Mouse (Mus musculus): ENCODE data around the gene Slc6a16.

DNA sequence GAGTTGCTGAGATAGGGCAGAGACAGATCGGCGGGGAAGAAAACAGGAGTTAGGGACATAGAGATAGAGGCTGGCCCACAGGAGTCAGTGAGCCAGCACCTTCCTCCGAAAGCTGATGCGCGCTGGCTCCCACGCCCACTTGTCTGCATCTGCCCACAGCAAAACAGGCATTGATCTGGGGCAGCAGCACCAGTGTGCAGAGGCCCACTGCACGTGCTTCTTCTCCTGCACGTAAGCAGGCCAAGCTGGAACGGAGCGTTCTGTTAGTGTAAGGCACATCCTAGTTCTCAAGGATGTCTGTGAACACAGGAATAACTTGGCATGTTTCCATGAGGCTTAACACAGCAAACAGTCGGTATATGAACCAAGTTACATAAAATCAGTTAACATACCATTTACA lies 41.9 kb upstream of the Slc6a16 start:
- TF ChIP-seq CTCF (IDR thresholded peaks at IDR 0.05; ENCODE audit: borderline replicate concordance, extremely low read depth, insufficient read depth, insufficient read length) (no peak), POLR2A (IDR thresholded peaks at IDR 0.05; ENCODE audit: borderline replicate concordance, extremely low read depth, insufficient read depth, insufficient read length, poor library complexity, severe bottlenecking) (no peak)

Data from brain, embryonic 14.5 days (tissue).